Mouse (Mus musculus) heart, postnatal 14 days (tissue): Measurements from ENCODE around the gene Ncoa6. TPM values are rescaled to one million over a fixed set of nuclear protein-coding genes. Genes with fewer than 3 reads are reported as not detected.

ENCODE experiments used
- DNase-seq, 2 experiments: peaks; one replicate each; pipeline ENCODE4 v3.0.0; 2021 to 2022
- intact Hi-C: fragments of 180-260 bp; cut with DNase I; formaldehyde crosslinking; loops from one replicate; pipeline ENCODE4 v1.15.1; 2025
- microRNA-seq, 2 experiments: library from miRNA; unstranded; fragments of <30 nt; microRNA quantifications; one replicate each; pipeline ENCODE4 v1.2.0; 2021 to 2022
- total RNA-seq, 2 experiments: library from RNA; stranded (reverse); gene quantifications; 2 replicates each; pipeline ENCODE4 v1.2.3; 2021

Gene Ncoa6
- total RNA-seq, 2 experiments from 2014 or later = 33.4 to 34.7 TPM

DNA sequence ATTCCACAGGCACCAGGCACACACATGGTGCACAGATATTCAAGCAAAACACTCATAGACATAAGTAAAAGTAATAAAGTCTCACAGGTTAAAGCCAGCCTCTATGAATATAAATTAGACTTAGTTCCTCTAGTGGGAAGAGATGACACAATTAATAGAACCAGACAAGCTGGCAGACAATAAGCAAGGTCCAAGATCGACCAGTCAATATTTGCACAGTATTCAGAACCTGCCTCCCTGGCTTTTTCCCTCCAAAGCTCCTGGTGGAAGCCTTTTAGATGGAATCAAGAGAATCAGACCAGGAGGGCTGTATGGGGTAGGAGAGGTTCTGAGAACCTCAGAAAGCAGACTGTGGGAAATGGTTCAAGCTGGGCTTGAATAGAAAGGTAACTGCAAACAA lies 99.8 kb downstream of the Ncoa6 start:
- DNase-seq = no peak
- intact Hi-C loops = no loop called here

DNA sequence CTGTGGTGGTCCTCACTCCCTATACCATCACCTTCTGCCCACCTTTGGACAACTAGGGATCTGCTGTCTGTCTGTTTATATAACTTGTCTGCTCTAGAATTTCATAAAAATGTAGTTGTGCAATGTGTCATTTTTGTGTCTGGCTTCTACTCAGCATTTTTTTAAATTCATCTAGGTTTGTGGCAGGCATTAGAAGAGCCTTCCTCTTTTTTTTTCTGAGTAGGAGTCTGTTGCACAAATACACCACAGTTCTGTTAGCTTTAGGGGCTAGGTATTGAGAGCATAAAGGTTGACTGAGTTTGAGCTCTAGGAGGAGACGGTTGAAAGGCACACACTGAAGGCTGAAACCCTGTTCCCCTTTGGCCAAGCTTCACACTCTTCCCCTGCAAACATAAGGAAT lies 100.4 kb downstream of the Ncoa6 start:
- DNase-seq = no peak
- intact Hi-C loops = no loop called here

DNA sequence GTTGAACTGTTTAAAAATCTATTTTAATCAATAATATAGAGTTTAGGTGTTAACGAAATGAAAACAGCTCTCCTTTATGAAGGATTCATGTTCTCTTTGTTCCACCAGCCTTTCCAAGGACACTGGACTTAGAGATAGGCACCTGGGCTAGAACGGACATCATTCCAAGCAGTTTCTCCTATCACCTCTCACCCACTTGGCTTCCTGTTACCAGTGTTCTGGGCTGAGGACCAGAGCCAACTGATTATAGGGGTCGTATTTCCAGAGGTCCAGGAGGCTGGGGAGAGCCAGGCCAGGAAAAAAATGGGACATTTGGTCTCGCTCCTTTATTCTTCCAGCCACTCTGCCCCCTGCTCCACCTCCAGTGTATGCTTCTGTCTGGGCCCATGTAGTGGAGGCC lies 101.2 kb downstream of the Ncoa6 start:
- peak in 1 of 2 experiments; percentile 61 for DNase-seq
- intact Hi-C loops = no loop called here

DNA sequence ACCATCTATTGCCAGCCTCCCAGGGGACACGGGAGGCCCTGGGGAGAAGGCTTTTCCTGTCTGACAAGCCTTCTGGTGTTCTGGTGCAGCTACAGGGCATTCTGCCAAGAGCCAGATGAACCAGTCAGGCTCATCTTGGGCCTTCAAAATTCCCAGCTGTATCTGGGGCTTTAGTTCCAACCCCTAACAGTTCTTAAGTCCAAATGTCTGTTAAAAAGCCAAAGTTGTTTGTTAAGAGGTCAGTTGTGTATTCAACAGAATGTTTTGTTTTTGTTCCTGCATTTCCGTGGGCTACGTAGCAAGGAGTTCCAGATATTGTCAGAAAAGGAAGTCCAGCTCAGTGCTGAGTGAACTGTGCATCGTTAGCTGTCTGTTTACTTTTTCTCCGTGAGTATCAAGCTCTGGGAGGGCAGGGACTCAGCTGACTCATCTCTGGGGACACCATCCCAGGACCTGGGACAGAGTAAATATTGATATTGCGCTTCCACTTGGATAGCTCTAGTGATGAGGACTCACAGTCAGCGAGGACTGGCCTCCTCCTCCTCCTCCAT lies 104.3 kb downstream of the Ncoa6 start:
- intact Hi-C loops = no loop called here
- DNase-seq = peak; percentile 75 to 78

DNA sequence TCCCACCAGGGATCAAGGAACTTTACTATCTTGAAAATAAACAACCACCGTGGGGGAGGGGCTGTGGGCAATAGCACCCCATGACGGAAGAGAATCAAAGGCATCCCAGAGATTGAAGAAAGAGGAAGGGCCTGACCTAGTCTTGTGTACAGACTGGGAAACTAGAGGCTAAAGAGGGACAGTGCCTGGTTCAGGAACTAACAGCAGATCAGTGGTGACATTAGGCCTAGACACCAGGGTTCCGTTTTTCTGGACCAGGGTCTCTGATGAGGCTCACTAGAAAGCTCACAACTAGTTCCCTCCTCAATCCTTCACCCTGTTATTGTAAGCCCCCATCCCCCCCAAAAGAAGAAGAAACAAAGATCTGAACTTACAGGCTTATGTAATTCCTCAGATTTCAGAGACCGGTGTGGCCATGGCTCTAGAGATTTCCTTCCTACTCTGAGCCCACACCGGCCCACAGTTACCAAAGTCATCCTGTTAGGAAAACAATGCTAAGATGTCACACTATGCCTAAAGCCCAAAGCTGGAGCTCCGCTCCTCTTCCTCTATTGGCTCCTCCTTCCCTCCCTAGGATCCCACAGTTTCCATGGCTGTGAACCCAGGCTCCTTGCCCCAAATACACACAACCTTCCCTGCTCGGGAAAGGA lies 105.9 kb downstream of the Ncoa6 start:
- DNase-seq = no peak
- intact Hi-C loops = no loop called here

DNA sequence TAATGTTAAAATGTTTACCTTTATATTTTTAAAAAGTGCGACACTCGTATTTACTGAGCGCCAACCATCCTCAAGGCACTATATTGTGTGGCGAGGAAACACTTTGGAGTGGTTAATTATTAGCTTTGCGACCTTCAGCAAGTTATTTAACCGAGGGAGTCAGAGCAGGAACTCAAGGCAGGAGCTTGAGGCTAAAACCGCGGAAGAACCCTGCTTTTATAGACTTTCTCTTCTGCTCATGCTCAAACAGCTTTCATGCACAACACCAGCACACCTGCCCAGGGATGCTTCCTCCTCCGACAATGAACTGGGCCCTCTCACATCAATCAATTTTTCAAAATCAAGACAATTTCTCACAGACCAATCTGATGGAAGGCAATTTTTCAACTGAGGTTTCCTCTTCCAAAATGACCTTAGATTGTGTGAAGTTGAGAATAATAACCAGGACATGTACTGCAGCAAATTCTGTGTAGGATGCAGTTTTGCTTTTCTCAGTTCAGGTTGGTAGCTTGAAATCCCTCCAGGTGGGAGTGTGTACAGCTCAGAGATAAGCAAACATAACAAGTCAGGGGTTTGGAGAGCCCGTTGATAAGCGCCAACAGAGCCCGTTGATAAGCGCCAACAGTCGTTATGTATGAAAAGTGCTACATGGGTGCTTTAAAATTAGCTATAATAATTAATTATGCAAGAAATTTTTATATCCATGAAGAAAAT lies 115.9 kb downstream of the Ncoa6 start:
- intact Hi-C loops = loop anchor here (2.0 kb wide), 1 partner anchor 25 kb away; no protein-coding TSS in a partner anchor
- DNase-seq = no peak

DNA sequence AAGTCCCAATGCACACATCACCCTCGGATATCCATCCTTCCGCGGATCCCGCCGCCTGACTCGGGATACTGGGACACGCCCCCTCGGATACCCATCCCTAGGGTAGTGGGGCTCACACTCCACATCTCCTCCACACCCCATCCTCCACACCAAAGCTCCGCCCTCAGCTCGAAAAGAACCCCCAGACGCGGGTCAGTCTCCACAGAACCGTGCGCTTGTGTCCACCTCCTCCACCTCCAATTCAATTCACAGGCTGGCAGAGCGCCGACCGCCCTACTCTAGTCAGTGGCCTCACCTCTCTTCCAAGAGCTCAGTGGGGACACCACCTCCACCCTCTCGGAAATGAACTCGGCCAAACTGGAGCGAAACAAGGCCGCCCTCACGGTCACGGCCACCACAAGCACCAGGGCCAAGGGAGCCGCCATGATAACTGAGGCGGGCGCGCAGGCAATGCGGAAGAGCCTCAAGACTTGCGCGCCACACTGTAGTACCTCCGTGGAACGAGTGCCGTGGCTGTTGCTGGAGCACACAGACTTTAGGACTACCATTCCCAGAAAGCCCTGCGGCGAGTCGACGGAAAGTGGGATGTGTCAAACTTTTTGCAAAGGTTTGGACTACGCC lies 116.6 kb downstream of the Ncoa6 start, which contains the start of gene Pigu:
TSS of gene Pigu (minus strand) at position 460 of the 621 bp plus-strand sequence.
- intact Hi-C loops = loop anchor here (2.0 kb wide), 1 partner anchor 26 kb away; no protein-coding TSS in a partner anchor
- DNase-seq = peak; percentile 87 to 91

DNA sequence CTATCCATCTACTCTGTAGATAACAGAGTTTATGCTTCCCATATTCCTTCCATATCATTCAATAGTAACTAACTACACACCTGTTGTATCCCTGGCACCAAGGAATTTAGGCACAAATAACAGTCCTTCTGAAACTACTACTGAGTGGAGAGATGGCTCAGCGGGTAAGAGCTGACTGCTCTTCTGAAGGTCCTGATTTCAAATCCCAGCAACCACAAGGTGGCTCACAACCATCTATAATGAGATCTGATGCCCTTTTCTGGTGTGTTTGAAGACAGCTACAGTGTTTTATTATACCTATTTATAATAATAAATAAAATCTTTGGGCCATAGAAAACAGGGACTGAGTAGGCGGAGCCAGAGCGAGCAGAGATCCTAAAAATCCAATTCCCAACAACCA lies 119.3 kb downstream of the Ncoa6 start:
- intact Hi-C loops = no loop called here
- no peak for DNase-seq

DNA sequence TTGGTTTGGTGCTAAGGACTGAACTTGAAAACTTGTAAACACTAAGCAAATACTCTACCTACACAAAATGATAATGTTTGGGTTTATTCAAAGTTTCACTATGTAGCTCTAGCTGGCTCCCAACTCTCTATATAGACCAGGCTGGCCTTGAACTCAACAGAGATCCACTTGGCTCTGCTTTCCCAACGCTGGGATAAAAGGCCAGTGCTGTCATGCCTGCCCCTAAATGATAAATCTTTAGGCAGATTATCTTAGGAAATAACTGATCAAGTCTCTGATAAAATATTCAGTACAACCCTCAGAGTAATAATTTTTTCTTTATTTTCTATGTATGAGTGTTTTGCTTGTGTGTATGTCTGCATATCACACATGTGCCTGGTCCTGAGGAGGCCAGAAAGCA lies 127.0 kb downstream of the Ncoa6 start:
- intact Hi-C loops = no loop called here
- DNase-seq = no peak

Small RNAs within 50 kb of the gene (microRNA-seq; reads per million reads assigned to microRNA genes)
- gene Mir695 = 0 reads per million in 2 experiments

Other genes starting within 250 kb of the Ncoa6 start
- gene Dynlrb1, start 237.4 kb downstream of the Ncoa6 start, total RNA-seq = 100 to 1,000 TPM; 177 to 185 TPM
- gene Map1lc3a, start 197.6 kb downstream of the Ncoa6 start, total RNA-seq = 100 to 1,000 TPM; 692 to 703 TPM
- gene Pigu, start 116.5 kb downstream of the Ncoa6 start, total RNA-seq = 10 to 100 TPM; 29.6 TPM
- gene Trp53inp2, start 92.8 kb downstream of the Ncoa6 start, total RNA-seq = 100 to 1,000 TPM; 560 to 604 TPM
- 10 to 100 TPM; 34.1 to 34.2 TPM for gene Acss2, start 44.1 kb upstream of the Ncoa6 start, total RNA-seq
- gene Ggt7, start 44.3 kb upstream of the Ncoa6 start, total RNA-seq = under 1 TPM; 0.74 to 0.78 TPM
- gene Gss, start 118.9 kb upstream of the Ncoa6 start, total RNA-seq = 10 to 100 TPM; 14.5 to 15.9 TPM
- gene Myh7b, start 137.3 kb upstream of the Ncoa6 start, total RNA-seq = 10 to 100 TPM; 31.7 to 37.8 TPM
- gene Trpc4ap, start 218.5 kb upstream of the Ncoa6 start, total RNA-seq = 10 to 100 TPM; 81.3 to 82.5 TPM